Comparison of ENCODE assay signal across 25 mouse cellular contexts in genomic region chr16:47938000-47938399, GRCm38 (mm10).
DNase-seq lines count a peak whose midpoint lies in the region; ATAC-seq and TF ChIP-seq lines count a peak whose summit lies in the region.
"Had no signal": no experiment of that assay in that cellular context is flagged by ENCODE, and none has a peak within 500 bp of the region (broad histone marks: within the 10 kb centered on the region; RNA-seq: fewer than 3 reads in every experiment).

No protein-coding gene starts in this region.

- H3K4me1 ChIP-seq in forebrain, embryonic 15.5 days = no peaks in the 10 kb centered on the region
- no peaks in the 10 kb centered on the region for H3K4me1 ChIP-seq in forebrain, embryonic 12.5 days
- H3K4me1 ChIP-seq in forebrain, postnatal 0 days (ENCODE audit: insufficient read depth) = no peaks in the 10 kb centered on the region
- H3K4me1 ChIP-seq: embryonic facial prominence, embryonic 12.5 days; embryonic facial prominence, embryonic 15.5 days; heart, embryonic 10.5 days; heart, embryonic 13.5 days; intestine, embryonic 15.5 days had no signal

- H3K27ac ChIP-seq in forebrain, embryonic 15.5 days (replicated peaks) = no peak overlapping the region
- H3K27ac ChIP-seq in forebrain, embryonic 12.5 days = no peak overlapping the region
- no peak overlapping the region for H3K27ac ChIP-seq in forebrain, postnatal 0 days (ENCODE audit: low read depth, low read length)
- H3K27ac ChIP-seq: embryonic facial prominence, embryonic 12.5 days; embryonic facial prominence, embryonic 15.5 days; gastrocnemius, adult 2 months; heart, embryonic 10.5 days; heart, embryonic 13.5 days; intestine, embryonic 15.5 days had no signal

- no peaks in the 10 kb centered on the region for H3K9me3 ChIP-seq in forebrain, embryonic 15.5 days
- no peaks in the 10 kb centered on the region for H3K9me3 ChIP-seq in forebrain, embryonic 12.5 days
- no peaks in the 10 kb centered on the region for H3K9me3 ChIP-seq in forebrain, postnatal 0 days (ENCODE audit: low read length)
- H3K9me3 ChIP-seq: embryonic facial prominence, embryonic 12.5 days; embryonic facial prominence, embryonic 15.5 days; heart, embryonic 10.5 days; heart, embryonic 13.5 days; intestine, embryonic 15.5 days had no signal

- peak; percentile 53; the same call in 1 of the 2 replicates for ATAC-seq in forebrain, embryonic 15.5 days (replicated peaks)
- no peak for ATAC-seq in forebrain, embryonic 12.5 days (ENCODE audit: low FRiP score)
- ATAC-seq in forebrain, postnatal 0 days = no peak
- ATAC-seq: hindbrain, embryonic 16.5 days; intestine, embryonic 15.5 days had no signal

- TF ChIP-seq CTCF in forebrain, postnatal 0 days (IDR thresholded peaks at IDR 0.05; ENCODE audit: low read depth) = no peak

- no peak overlapping the region for H3K9ac ChIP-seq in forebrain, embryonic 15.5 days (replicated peaks)
- H3K9ac ChIP-seq in forebrain, embryonic 12.5 days = no peak overlapping the region
- no peak overlapping the region for H3K9ac ChIP-seq in forebrain, postnatal 0 days
- H3K9ac ChIP-seq: embryonic facial prominence, embryonic 12.5 days; embryonic facial prominence, embryonic 15.5 days; heart, embryonic 13.5 days; intestine, embryonic 15.5 days had no signal

- no peaks in the 10 kb centered on the region for H3K27me3 ChIP-seq in forebrain, embryonic 15.5 days
- H3K27me3 ChIP-seq in forebrain, embryonic 12.5 days = no peaks in the 10 kb centered on the region
- no peaks in the 10 kb centered on the region for H3K27me3 ChIP-seq in forebrain, postnatal 0 days (ENCODE audit: insufficient read depth, low read length)
- H3K27me3 ChIP-seq: CH12.LX; embryonic facial prominence, embryonic 12.5 days; embryonic facial prominence, embryonic 15.5 days; heart, embryonic 13.5 days; intestine, embryonic 15.5 days had no signal

- H3K4me2 ChIP-seq in forebrain, embryonic 15.5 days (replicated peaks) = no peak overlapping the region
- H3K4me2 ChIP-seq in forebrain, embryonic 12.5 days = no peak overlapping the region
- H3K4me2 ChIP-seq in forebrain, postnatal 0 days (ENCODE audit: low read depth) = no peak overlapping the region
- H3K4me2 ChIP-seq: embryonic facial prominence, embryonic 12.5 days; embryonic facial prominence, embryonic 15.5 days; heart, embryonic 13.5 days; intestine, embryonic 15.5 days had no signal

- peak; percentile 10 for DNase-seq in cerebellum, adult 9-10 months
- no peak for DNase-seq in cerebellum, postnatal 14 days
- DNase-seq in brain, adult 2 months (ENCODE audit: low read depth, low spot score) = peak; percentile 40
- DNase-seq in forebrain, postnatal 0 days = peak; percentile 5
- no peak for DNase-seq in frontal cortex, postnatal 10 days (ENCODE audit: low spot score in 2 of 2)
- DNase-seq: adrenal gland, adult 2 months; adrenal gland, postnatal 14 days; B cell, adult 2 months; cerebellum, adult 11 months; gastrocnemius, adult 2 months; gastrocnemius, postnatal 25 days; heart, adult 18-20 months; heart, postnatal 14 days; heart, postnatal 4 days; kidney, adult 18-20 months; kidney, adult 9 months had no signal

- H3K4me3 ChIP-seq in forebrain, embryonic 15.5 days = no peak overlapping the region
- H3K4me3 ChIP-seq in forebrain, embryonic 12.5 days (replicated peaks) = no peak overlapping the region
- H3K4me3 ChIP-seq in forebrain, postnatal 0 days (ENCODE audit: low read depth, low read length) = no peak overlapping the region
- H3K4me3 ChIP-seq: embryonic facial prominence, embryonic 12.5 days; embryonic facial prominence, embryonic 15.5 days; gastrocnemius, adult 2 months; heart, embryonic 10.5 days; heart, embryonic 13.5 days; intestine, embryonic 15.5 days had no signal

- 48% methylated on average over 2 of the region's 2 CpGs for WGBS in forebrain, embryonic 15.5 days
- 75% methylated on average over 2 of the region's 2 CpGs for WGBS in forebrain, embryonic 12.5 days
- 42% methylated on average over 2 of the region's 2 CpGs for WGBS in forebrain, postnatal 0 days

- no peaks in the 10 kb centered on the region for H3K36me3 ChIP-seq in forebrain, embryonic 15.5 days
- H3K36me3 ChIP-seq in forebrain, embryonic 12.5 days (replicated peaks) = no peaks in the 10 kb centered on the region
- H3K36me3 ChIP-seq in forebrain, postnatal 0 days (ENCODE audit: insufficient read depth) = no peaks in the 10 kb centered on the region
- H3K36me3 ChIP-seq: embryonic facial prominence, embryonic 12.5 days; embryonic facial prominence, embryonic 15.5 days; heart, embryonic 10.5 days; heart, embryonic 13.5 days; intestine, embryonic 15.5 days had no signal

Comparison
In these comparisons a context has a peak if more than half of its experiments do, and no peak if none do; other contexts are left out.
1. DNase-seq: peak in cerebellum, adult 9-10 months (single experiment), brain, adult 2 months (single experiment) and forebrain, postnatal 0 days (single experiment); none in cerebellum, postnatal 14 days (0 of 2) and frontal cortex, postnatal 10 days (0 of 2).